Mouse (Mus musculus) granulocyte monocyte progenitor cell, adult 5-6 weeks (primary cell): ENCODE results near the gene Tmem95. TPM values are rescaled to one million over a fixed set of nuclear protein-coding genes. Genes with fewer than 3 reads are reported as not detected.

ENCODE experiments used
- ATAC-seq: replicated peaks from 2 replicates; pipeline ENCODE4 v1.8.0; 2016; ENCODE audit warnings: mild to moderate bottlenecking, moderate TSS enrichment, inconsistent platforms; ENCODE audit not compliant: poor library complexity, severe bottlenecking
- total RNA-seq, 2 experiments: library from RNA; stranded (forward) in 1 of 2; stranded (reverse) in 1 of 2; fragments of 200-712, 200-1000 nt in 1 of 2; fragments of >200 nt in 1 of 2; fragmentation: Nextera tagmentation in 1 of 2; gene quantifications; 2 replicates each; pipeline ENCODE4 v1.2.3; 2014 to 2017

Gene Tmem95
- total RNA-seq, 2 experiments from 2014 or later = not detected

- ATAC-seq = no peak
Measured at GRCm38 (mm10) chr11:69911701-69912100, 33.9 kb upstream of the Tmem95 start.

- ATAC-seq = no peak
Measured at GRCm38 (mm10) chr11:69910781-69911560, 33.2 kb upstream of the Tmem95 start.

GRCm38 (mm10) chr11:69910177-69910576 lies 32.4 kb upstream of the Tmem95 start:
- no peak for ATAC-seq

GRCm38 (mm10) chr11:69909174-69909573 lies 31.4 kb upstream of the Tmem95 start:
- no peak for ATAC-seq

GRCm38 (mm10) chr11:69908645-69909044 lies 30.8 kb upstream of the Tmem95 start:
- ATAC-seq = no peak

GRCm38 (mm10) chr11:69904311-69904710 lies 26.5 kb upstream of the Tmem95 start:
- ATAC-seq = no peak

- ATAC-seq = no peak
Measured at GRCm38 (mm10) chr11:69902972-69903371, 25.2 kb upstream of the Tmem95 start.

GRCm38 (mm10) chr11:69901993-69902392 lies 24.2 kb upstream of the Tmem95 start:
- ATAC-seq = no peak

GRCm38 (mm10) chr11:69901406-69901846 lies 23.6 kb upstream of the Tmem95 start:
- ATAC-seq = peak; percentile 87

GRCm38 (mm10) chr11:69900471-69901405 lies 22.9 kb upstream of the Tmem95 start, which contains the start of the genes 2810408A11Rik and Neurl4:
Gene 2810408A11Rik (minus strand): TSS chr11:69900987.
Gene Neurl4 (plus strand): TSS chr11:69901072.
- ATAC-seq = peak; percentile 79

GRCm38 (mm10) chr11:69899870-69900269 lies 22.1 kb upstream of the Tmem95 start:
- ATAC-seq = no peak

- peak; percentile 78 for ATAC-seq
Measured at GRCm38 (mm10) chr11:69895291-69895690, 17.5 kb upstream of the Tmem95 start, which contains the start of gene Acap1. Gene Acap1 (minus strand): TSS chr11:69895539.

- peak; percentile 71 for ATAC-seq
Measured at GRCm38 (mm10) chr11:69894671-69895070, 16.9 kb upstream of the Tmem95 start.

- ATAC-seq = no peak
Measured at GRCm38 (mm10) chr11:69891482-69891881, 13.7 kb upstream of the Tmem95 start.

GRCm38 (mm10) chr11:69886907-69887635 lies 9.3 kb upstream of the Tmem95 start:
- no peak for ATAC-seq

- no peak for ATAC-seq
Measured at GRCm38 (mm10) chr11:69884663-69885062, 6.8 kb upstream of the Tmem95 start.

- no peak for ATAC-seq
Measured at GRCm38 (mm10) chr11:69884240-69884639, 6.4 kb upstream of the Tmem95 start.

- no peak for ATAC-seq
Measured at GRCm38 (mm10) chr11:69883527-69884151, 5.8 kb upstream of the Tmem95 start.

- no peak for ATAC-seq
Measured at GRCm38 (mm10) chr11:69883066-69883465, 5.2 kb upstream of the Tmem95 start.
